Mouse (Mus musculus): ENCODE results near the gene Actrt2. TPM values are rescaled to one million over a fixed set of nuclear protein-coding genes. Genes with fewer than 3 reads are reported as not detected.

Gene Actrt2
- polyA plus RNA-seq (2014; fragmentation: Nextera tagmentation; extraction: Ambion mirVana), result not detected in 2 replicates

- Histone ChIP-seq H3K4me3 (ENCODE audit: low read depth, low read length) (no peak within 1 kb of the TSS), H3K27me3 (replicated peaks; ENCODE audit: control insufficient read depth, insufficient read depth, low read length) (peaks cover 12% of the 10 kb centered on the region; the same call in 1 of the 2 replicates), H3K4me2 (no peak within 1 kb of the TSS), H3K9me3 (ENCODE audit: control insufficient read depth, low read length) (no peaks in the 10 kb centered on the region), H3K4me1 (replicated peaks; ENCODE audit: control insufficient read depth, insufficient read depth, low read length) (no peaks in the 10 kb centered on the region), H3K27ac (ENCODE audit: low read depth, low read length) (no peak within 1 kb of the TSS), H3K9ac (ENCODE audit: low read depth, low read length) (no peak within 1 kb of the TSS), H3K36me3 (ENCODE audit: control insufficient read depth, insufficient read depth, low read length) (no peaks in the 10 kb centered on the region)
- DNase-seq (ENCODE audit: low spot score) (no peak), ATAC-seq (replicated peaks; ENCODE audit: low FRiP score) (no peak)
- 88% methylated on average over 2 of the region's 2 CpGs for WGBS
Measured at GRCm38 (mm10) chr4:154667767-154668166, at the start of gene Actrt2. Gene Actrt2 (minus strand): TSS chr4:154667867.

- Histone ChIP-seq H3K27me3 (replicated peaks; ENCODE audit: control insufficient read depth, insufficient read depth, low read length) (no peaks in the 10 kb centered on the region), H3K36me3 (ENCODE audit: control insufficient read depth, insufficient read depth, low read length) (no peaks in the 10 kb centered on the region), H3K9me3 (ENCODE audit: control insufficient read depth, low read length) (no peaks in the 10 kb centered on the region), H3K4me3 (ENCODE audit: low read depth, low read length) (no peak overlapping the region), H3K27ac (ENCODE audit: low read depth, low read length) (no peak overlapping the region), H3K4me2 (no peak overlapping the region), H3K9ac (ENCODE audit: low read depth, low read length) (no peak overlapping the region), H3K4me1 (replicated peaks; ENCODE audit: control insufficient read depth, insufficient read depth, low read length) (no peaks in the 10 kb centered on the region)
- WGBS, result 70% methylated on average over 21 of the region's 21 CpGs
- DNase-seq (ENCODE audit: low spot score) (no peak), ATAC-seq (replicated peaks; ENCODE audit: low FRiP score) (no peak)
Measured at GRCm38 (mm10) chr4:154709391-154710107, 41.9 kb upstream of the Actrt2 start.

- no peaks in the 10 kb centered on the region for H3K36me3 ChIP-seq (ENCODE audit: control insufficient read depth, insufficient read depth, low read length)
- no peaks in the 10 kb centered on the region for H3K9me3 ChIP-seq (ENCODE audit: control insufficient read depth, low read length)
- DNase-seq (ENCODE audit: low spot score) (no peak), ATAC-seq (replicated peaks; ENCODE audit: low FRiP score) (no peak)
- no peak overlapping the region for H3K4me3 ChIP-seq (ENCODE audit: low read depth, low read length)
- H3K27me3 ChIP-seq (replicated peaks; ENCODE audit: control insufficient read depth, insufficient read depth, low read length), result no peaks in the 10 kb centered on the region
- WGBS, result 66% methylated on average over 2 of the region's 2 CpGs
- H3K27ac ChIP-seq (ENCODE audit: low read depth, low read length), result no peak overlapping the region
- H3K9ac ChIP-seq (ENCODE audit: low read depth, low read length), result no peak overlapping the region
- H3K4me1 ChIP-seq (replicated peaks; ENCODE audit: control insufficient read depth, insufficient read depth, low read length), result no peaks in the 10 kb centered on the region
- H3K4me2 ChIP-seq, result no peak overlapping the region
Measured at GRCm38 (mm10) chr4:154708811-154709210, 41.1 kb upstream of the Actrt2 start.

- no peaks in the 10 kb centered on the region for H3K4me1 ChIP-seq (replicated peaks; ENCODE audit: control insufficient read depth, insufficient read depth, low read length)
- no peak overlapping the region for H3K9ac ChIP-seq (ENCODE audit: low read depth, low read length)
- 90% methylated on average over 11 of the region's 11 CpGs for WGBS
- H3K36me3 ChIP-seq (ENCODE audit: control insufficient read depth, insufficient read depth, low read length), result no peaks in the 10 kb centered on the region
- no peaks in the 10 kb centered on the region for H3K27me3 ChIP-seq (replicated peaks; ENCODE audit: control insufficient read depth, insufficient read depth, low read length)
- no peak overlapping the region for H3K27ac ChIP-seq (ENCODE audit: low read depth, low read length)
- H3K4me2 ChIP-seq, result no peak overlapping the region
- H3K4me3 ChIP-seq (ENCODE audit: low read depth, low read length), result no peak overlapping the region
- no peak for DNase-seq (ENCODE audit: low spot score)
- no peaks in the 10 kb centered on the region for H3K9me3 ChIP-seq (ENCODE audit: control insufficient read depth, low read length)
- no peak for ATAC-seq (replicated peaks; ENCODE audit: low FRiP score)
Measured at GRCm38 (mm10) chr4:154708223-154708622, 40.6 kb upstream of the Actrt2 start.

GRCm38 (mm10) chr4:154707521-154707920 is 39.9 kb upstream of the Actrt2 start:
- Histone ChIP-seq H3K4me1 (replicated peaks; ENCODE audit: control insufficient read depth, insufficient read depth, low read length) (no peaks in the 10 kb centered on the region), H3K4me3 (ENCODE audit: low read depth, low read length) (no peak overlapping the region), H3K9me3 (ENCODE audit: control insufficient read depth, low read length) (no peaks in the 10 kb centered on the region), H3K9ac (ENCODE audit: low read depth, low read length) (no peak overlapping the region), H3K4me2 (no peak overlapping the region), H3K27ac (ENCODE audit: low read depth, low read length) (no peak overlapping the region), H3K36me3 (ENCODE audit: control insufficient read depth, insufficient read depth, low read length) (no peaks in the 10 kb centered on the region), H3K27me3 (replicated peaks; ENCODE audit: control insufficient read depth, insufficient read depth, low read length) (no peaks in the 10 kb centered on the region)
- no peak for ATAC-seq (replicated peaks; ENCODE audit: low FRiP score)
- WGBS, result 73% methylated on average over 4 of the region's 4 CpGs
- no peak for DNase-seq (ENCODE audit: low spot score)

- no peak for ATAC-seq (replicated peaks; ENCODE audit: low FRiP score)
- no peaks in the 10 kb centered on the region for H3K9me3 ChIP-seq (ENCODE audit: control insufficient read depth, low read length)
- H3K4me2 ChIP-seq, result no peak overlapping the region
- no peak overlapping the region for H3K27ac ChIP-seq (ENCODE audit: low read depth, low read length)
- 39% methylated on average over 1 of the region's 1 CpGs for WGBS
- no peaks in the 10 kb centered on the region for H3K27me3 ChIP-seq (replicated peaks; ENCODE audit: control insufficient read depth, insufficient read depth, low read length)
- H3K36me3 ChIP-seq (ENCODE audit: control insufficient read depth, insufficient read depth, low read length), result no peaks in the 10 kb centered on the region
- DNase-seq (ENCODE audit: low spot score), result no peak
- H3K4me1 ChIP-seq (replicated peaks; ENCODE audit: control insufficient read depth, insufficient read depth, low read length), result no peaks in the 10 kb centered on the region
- H3K4me3 ChIP-seq (ENCODE audit: low read depth, low read length), result no peak overlapping the region
- no peak overlapping the region for H3K9ac ChIP-seq (ENCODE audit: low read depth, low read length)
Measured at GRCm38 (mm10) chr4:154706442-154706841, 38.8 kb upstream of the Actrt2 start.

GRCm38 (mm10) chr4:154705681-154706080 is 38.0 kb upstream of the Actrt2 start:
- H3K4me2 ChIP-seq, result no peak overlapping the region
- 76% methylated on average over 4 of the region's 4 CpGs for WGBS
- H3K27me3 ChIP-seq (replicated peaks; ENCODE audit: control insufficient read depth, insufficient read depth, low read length), result no peaks in the 10 kb centered on the region; the same call in 1 of the 2 replicates

GRCm38 (mm10) chr4:154705056-154705455 is 37.4 kb upstream of the Actrt2 start:
- Histone ChIP-seq H3K36me3 (ENCODE audit: control insufficient read depth, insufficient read depth, low read length) (no peaks in the 10 kb centered on the region), H3K9ac (ENCODE audit: low read depth, low read length) (no peak overlapping the region), H3K4me1 (replicated peaks; ENCODE audit: control insufficient read depth, insufficient read depth, low read length) (no peaks in the 10 kb centered on the region), H3K9me3 (ENCODE audit: control insufficient read depth, low read length) (no peaks in the 10 kb centered on the region), H3K4me2 (no peak overlapping the region), H3K27ac (ENCODE audit: low read depth, low read length) (no peak overlapping the region), H3K4me3 (ENCODE audit: low read depth, low read length) (no peak overlapping the region), H3K27me3 (replicated peaks; ENCODE audit: control insufficient read depth, insufficient read depth, low read length) (no peaks in the 10 kb centered on the region; the same call in 1 of the 2 replicates)
- no peak for ATAC-seq (replicated peaks; ENCODE audit: low FRiP score)
- DNase-seq (ENCODE audit: low spot score), result peak; percentile 22
- WGBS, result 82% methylated on average over 6 of the region's 6 CpGs

More at GRCm38 (mm10) chr4:154705681-154706080, 38.0 kb upstream of the Actrt2 start:
- Histone ChIP-seq H3K9ac (ENCODE audit: low read depth, low read length) (no peak overlapping the region), H3K27ac (ENCODE audit: low read depth, low read length) (no peak overlapping the region), H3K4me1 (replicated peaks; ENCODE audit: control insufficient read depth, insufficient read depth, low read length) (no peaks in the 10 kb centered on the region), H3K9me3 (ENCODE audit: control insufficient read depth, low read length) (no peaks in the 10 kb centered on the region), H3K36me3 (ENCODE audit: control insufficient read depth, insufficient read depth, low read length) (no peaks in the 10 kb centered on the region), H3K4me3 (ENCODE audit: low read depth, low read length) (no peak overlapping the region)
- DNase-seq (ENCODE audit: low spot score) (no peak), ATAC-seq (replicated peaks; ENCODE audit: low FRiP score) (no peak)

GRCm38 (mm10) chr4:154704591-154704990 is 36.9 kb upstream of the Actrt2 start:
- peak; percentile 12 for DNase-seq (ENCODE audit: low spot score)
- no peak overlapping the region for H3K4me3 ChIP-seq (ENCODE audit: low read depth, low read length)
- no peak overlapping the region for H3K9ac ChIP-seq (ENCODE audit: low read depth, low read length)
- H3K27me3 ChIP-seq (replicated peaks; ENCODE audit: control insufficient read depth, insufficient read depth, low read length), result no peaks in the 10 kb centered on the region; the same call in 1 of the 2 replicates
- WGBS, result 79% methylated on average over 7 of the region's 7 CpGs
- no peak for ATAC-seq (replicated peaks; ENCODE audit: low FRiP score)
- H3K4me2 ChIP-seq, result no peak overlapping the region
- no peaks in the 10 kb centered on the region for H3K36me3 ChIP-seq (ENCODE audit: control insufficient read depth, insufficient read depth, low read length)
- no peak overlapping the region for H3K27ac ChIP-seq (ENCODE audit: low read depth, low read length)
- H3K9me3 ChIP-seq (ENCODE audit: control insufficient read depth, low read length), result no peaks in the 10 kb centered on the region
- no peaks in the 10 kb centered on the region for H3K4me1 ChIP-seq (replicated peaks; ENCODE audit: control insufficient read depth, insufficient read depth, low read length)
